Mouse (Mus musculus) gastrocnemius, postnatal 25 days (tissue): ENCODE measurements at regions not wholly inside any gene's neighbourhood (a gene's known extent, or its start where the extent isn't known, plus 50 kb on each side); places are given as distances from the start of the nearest gene placed in this dataset.
"Not testable (repeated sequence)": the region's sequence is repeated elsewhere in the genome, so short reads cannot be mapped to it uniquely, and the experiment has no call there.

Source experiments
- DNase-seq: peaks from one replicate; pipeline ENCODE4 v3.0.0; 2022

GRCm38 (mm10) chr5:109842186-109842978 is 80.8 kb upstream of the Gm15446 start:
- DNase-seq: not testable (repeated sequence)

DNA sequence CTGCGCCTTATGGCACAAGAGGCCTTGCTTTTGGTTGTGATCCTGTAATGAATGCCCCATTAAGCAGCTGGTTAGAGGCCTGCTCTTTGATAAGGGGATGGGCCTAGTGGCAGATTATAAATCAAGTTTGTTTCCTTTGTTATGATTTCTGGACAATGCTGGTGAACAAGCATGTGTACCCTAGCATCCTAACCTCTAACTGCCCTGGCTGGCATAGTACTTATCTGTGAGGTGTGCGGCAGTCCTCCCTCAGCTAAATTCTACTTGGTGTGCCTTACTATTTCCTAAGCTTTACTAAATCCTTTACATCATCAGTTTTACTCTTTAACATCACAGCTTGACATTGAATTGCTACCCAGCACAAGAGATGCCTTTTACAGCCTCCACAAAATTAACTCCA is 79.0 kb upstream of the Gm15446 start:
- DNase-seq: not testable (repeated sequence)

DNA sequence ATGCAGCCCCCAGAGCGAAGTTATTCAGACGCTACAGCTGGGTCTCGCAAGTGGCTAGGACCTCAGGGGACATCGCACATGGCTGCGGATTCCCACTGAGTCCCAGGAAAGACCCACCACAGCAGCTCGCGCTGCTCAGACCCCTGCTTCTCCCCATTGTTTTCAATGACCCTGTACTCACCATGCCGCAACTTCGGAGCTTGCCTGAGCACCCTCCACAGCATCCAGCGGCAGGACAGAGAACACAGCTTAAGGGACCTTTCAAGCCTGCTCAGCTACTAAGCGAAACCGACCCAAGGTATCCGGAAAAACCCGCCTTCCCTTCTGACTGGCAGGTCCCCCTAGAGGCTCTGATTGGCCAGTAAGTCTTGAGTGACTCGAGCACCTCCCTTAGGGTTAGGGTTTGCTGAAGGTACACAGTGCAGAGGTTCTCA is 78.4 kb upstream of the Gm15446 start:
- DNase-seq: no peak

DNA sequence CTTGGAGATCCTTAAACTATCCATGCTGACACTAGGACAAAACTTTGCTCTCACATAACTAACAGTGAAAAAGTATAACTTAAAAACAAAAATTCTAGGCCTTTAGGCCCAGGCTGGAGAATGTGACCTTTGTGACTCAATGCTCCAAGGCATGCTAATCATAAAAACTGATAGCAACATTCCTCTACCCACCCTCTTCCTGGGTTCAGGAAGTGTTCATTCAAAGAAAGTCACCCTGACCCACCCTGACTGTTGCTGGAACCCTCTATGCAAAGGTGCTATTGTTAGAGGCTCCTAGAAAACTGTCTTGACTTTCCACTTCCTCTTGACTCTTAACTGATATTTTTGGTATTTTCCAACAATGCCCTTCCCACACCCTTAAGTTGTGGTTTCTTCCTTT is 72.0 kb upstream of the Gm15446 start:
- DNase-seq: not testable (repeated sequence)

DNA sequence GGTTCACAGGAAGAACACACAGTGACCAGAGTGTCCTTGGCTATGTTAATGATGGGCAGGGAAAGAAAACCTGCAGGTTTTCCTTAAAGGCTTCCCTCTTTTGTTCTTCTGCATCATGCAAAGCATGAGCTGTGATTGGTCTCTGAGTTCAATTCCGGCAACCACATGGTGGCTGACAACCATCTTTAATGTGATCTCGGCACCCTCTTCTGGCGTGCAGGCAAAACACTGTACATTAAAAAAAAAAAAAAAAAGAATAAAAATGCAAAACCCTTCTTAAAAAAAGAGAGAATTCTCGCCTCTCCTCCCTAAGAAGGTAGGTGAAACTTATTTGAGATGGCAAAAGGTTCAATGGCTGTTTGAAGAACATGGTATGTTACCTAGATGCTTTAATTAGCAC is 62.8 kb upstream of the Gm15446 start:
- no peak for DNase-seq

- not testable (repeated sequence) for DNase-seq
Measured at GRCm38 (mm10) chr5:109864517-109864916, 58.7 kb upstream of the Gm15446 start.

DNA sequence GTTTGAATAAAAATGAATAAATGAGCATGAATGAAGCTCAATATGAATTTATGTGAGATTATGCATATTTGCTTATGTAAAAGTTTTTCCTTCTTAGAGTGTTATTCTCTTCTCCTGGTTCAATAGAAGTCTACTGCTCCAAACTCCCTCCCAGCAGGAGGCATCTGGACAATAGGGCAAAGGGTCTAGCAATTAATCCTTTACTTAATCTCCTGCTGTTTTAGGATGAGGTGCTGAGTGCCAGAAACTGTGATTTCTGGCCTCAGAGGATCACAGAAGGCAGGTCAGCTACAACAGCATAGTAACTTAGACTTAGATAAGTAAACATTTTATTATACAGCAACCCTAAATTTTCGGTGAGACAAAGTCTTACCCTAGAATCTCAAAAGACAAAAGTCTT is 57.6 kb upstream of the Gm15446 start:
- no peak for DNase-seq

GRCm38 (mm10) chr5:109866337-109867126 is 56.7 kb upstream of the Gm15446 start:
- DNase-seq: peak; percentile 84

DNA sequence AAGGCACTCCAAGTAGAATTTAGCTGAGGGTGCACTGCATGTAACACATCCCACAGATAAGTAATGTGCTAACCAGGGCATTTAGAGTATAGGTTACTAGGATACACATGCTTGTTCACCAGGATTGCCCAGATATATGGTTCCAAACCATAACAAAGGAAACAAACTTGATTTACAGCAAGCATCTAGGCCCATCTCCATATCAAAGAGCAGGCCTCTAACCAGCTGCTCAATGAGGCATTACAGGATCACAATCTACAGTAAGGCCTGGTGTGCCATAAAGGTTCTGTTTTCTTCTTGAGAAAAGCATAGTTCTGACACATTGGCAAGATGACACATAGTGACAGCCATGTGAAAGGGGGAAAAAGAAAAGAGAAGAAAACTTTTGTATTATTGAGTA is 56.0 kb upstream of the Gm15446 start:
- DNase-seq: not testable (repeated sequence)
